Mouse (Mus musculus): ENCODE data around the gene Galnt16.

DNA sequence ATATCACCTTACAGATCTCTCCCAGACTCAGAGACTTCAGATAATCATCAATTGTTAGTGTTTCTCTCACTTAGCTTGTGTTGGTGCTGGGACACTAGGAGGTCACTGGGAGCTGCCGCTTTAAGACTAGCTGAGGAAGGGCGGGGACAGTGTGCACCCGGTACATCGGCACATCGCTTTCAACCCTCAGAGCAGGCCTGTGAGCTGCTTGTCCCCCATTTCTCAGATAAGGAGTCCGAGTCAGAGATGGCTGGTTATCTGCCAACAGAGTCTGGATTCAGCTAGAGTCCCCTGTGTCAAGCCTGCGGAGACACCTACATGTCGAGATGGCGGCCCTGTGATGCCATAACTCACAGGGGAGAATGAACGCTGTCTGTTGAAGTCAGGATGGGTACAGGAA, 13.5 kb downstream of the Galnt16 start:
- TF ChIP-seq POLR2A (IDR thresholded peaks at IDR 0.05; ENCODE audit: control insufficient read depth, extremely low read depth, insufficient read depth, low read length, poor library complexity) (no peak), CTCF (IDR thresholded peaks at IDR 0.05; ENCODE audit: borderline replicate concordance, control insufficient read depth, extremely low read depth, insufficient read depth, low read length, poor library complexity) (no peak)

Data from thymus, adult 2 months (tissue).